Mouse (Mus musculus) liver (tissue): ENCODE measurements around the gene Nptxr.

Experiments
- DNase-seq: peaks from one replicate; pipeline ENCODE4 v3.0.0-alpha.2; 2020; ENCODE audit warnings: mixed read lengths

The Nptxr gene

DNA sequence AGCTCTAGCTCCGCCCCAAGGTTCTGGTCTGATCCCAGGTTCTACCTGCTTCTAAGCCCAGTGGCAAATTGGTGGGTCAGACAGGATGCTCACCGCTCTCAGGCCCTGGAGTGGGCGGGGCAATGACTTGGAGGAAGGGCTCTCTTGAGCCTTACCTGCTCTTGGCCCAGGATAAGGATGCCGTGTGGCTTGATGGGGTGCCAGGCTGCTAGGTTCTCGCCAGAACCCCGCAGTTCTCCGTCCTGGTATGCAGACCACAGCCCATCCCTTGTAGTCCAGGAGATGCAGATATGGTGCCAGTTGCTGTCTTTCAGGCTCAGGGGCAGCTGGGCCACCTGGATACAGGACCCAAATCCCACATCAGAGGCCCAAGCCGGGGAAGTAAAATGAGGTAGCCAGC lies 14.5 kb downstream of the Nptxr start:
- DNase-seq, result no peak

DNA sequence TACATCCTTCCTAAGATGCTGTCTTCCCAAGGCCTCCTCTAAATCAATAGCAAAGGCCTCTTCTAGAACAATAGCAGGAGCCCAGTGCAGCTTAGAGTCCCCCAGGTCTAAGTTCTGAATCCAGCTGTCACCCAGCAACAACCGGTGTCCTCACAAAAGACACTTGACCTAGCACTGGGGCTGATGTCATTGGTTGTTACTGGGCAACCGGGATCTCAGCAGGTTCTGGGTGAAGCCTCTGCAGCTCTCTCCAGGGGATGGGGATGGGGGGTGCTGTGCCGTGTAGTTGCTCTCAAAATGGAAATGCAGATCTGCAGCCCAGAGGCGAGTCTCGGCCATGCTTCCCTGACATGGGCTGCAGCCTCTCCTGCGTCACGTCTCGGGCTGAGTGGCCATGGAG lies 16.8 kb downstream of the Nptxr start:
- no peak for DNase-seq

DNA sequence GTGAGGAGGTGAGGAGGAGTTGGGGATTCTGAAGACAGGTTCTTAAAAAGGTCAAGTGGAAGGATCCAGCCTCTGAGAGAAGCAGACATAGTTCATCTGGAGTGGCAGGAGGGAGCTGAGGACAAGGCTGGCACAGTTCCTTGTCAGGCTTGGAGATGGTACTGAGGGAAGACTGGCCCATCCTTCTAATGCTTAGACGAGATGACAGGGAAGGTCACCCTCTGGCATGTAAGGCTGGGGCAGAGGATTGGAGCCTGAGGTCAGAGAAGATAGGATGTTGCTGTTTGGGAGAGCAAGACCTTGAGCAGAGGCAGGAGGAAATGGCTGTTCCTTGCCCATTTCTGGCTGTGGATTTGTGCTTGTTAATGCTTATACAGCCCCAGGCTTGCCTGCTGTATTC lies 19.5 kb downstream of the Nptxr start:
- no peak for DNase-seq

DNA sequence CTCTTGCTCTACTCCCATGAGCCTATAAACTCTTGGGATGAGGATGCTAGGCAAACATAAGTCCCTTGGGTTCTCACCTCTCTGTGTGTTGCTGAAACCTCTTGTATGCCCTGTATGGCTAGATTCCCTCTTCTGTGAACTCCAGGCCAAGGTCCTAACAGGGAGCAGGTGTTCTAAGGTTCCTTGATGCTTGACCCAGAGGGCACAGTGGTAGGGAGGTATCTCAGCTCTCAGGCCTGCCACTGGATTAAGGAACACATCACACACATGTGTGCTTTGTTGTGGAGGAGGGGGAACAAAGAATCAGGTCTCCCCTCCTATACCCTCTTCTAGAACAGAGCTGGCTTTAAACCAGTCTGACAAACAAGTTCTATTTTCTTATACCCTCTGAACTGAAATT lies 26.8 kb downstream of the Nptxr start, which contains the start of gene Dnal4:
Gene Dnal4 (minus strand): TSS at position 101 of the 400 bp plus-strand sequence.
- DNase-seq, result no peak

DNA sequence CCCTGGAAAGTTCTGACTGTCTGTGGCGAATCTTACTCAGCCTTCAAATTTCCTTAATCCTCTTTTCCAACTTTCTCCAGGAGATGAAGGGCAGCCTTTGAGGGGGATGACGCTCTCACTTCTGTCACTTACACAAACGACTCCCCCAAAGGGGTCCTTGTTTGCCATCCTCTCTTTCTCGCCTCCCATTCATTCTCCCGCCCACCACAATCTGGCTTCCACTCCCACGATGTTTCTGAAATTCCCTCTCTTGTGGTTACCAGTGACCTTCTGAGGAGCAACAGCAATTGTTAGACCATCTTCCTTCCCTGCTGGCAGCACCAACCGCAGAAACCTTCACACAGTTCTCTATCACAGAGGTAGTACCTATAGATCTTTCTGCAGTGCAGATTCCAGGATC lies 28.9 kb downstream of the Nptxr start:
- no peak for DNase-seq

DNA sequence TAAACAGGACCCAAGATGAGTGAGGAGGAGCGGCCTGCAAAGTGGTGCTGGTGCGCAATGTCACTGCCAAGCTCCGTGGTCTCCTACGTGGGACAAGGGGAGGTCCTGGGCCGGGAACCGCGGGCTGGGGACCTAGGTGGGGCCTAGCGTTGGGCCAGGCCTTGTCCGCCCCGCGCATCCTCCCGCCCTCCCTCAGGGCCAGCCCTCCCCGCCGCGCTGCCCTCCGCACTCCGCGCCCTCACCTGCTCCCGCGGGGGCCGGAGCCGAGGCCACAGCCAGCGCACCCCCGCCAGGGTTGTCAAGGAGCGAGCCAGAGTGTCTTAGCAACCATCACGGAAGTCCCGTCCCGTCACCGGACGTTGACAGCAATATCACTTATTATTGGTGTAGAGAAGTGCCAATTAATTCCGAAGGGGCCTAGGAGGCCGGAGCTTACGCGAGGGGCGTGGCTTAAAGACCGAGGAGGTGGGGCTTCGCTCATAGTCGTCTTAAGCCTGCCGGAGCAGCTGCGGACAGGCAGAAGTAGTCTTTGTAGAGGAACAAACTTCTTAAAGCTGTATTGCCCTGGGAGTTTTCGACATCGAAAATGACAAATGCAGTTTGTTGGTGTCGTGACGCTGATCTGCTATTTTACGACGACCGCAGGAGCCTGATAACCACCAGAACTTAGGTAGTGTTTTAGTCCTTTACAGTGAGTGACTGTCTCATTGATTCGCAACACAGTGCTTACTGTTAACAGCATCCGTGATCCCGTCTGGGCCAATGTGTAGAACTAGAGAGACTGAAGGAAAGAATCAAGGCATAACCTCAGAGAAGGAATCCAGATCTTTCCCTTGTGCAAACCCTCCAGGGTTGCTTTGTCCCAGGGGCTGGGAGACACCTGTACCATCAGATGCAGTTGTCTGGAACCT lies 30.2 kb downstream of the Nptxr start:
- peak; percentile 94 for DNase-seq

DNA sequence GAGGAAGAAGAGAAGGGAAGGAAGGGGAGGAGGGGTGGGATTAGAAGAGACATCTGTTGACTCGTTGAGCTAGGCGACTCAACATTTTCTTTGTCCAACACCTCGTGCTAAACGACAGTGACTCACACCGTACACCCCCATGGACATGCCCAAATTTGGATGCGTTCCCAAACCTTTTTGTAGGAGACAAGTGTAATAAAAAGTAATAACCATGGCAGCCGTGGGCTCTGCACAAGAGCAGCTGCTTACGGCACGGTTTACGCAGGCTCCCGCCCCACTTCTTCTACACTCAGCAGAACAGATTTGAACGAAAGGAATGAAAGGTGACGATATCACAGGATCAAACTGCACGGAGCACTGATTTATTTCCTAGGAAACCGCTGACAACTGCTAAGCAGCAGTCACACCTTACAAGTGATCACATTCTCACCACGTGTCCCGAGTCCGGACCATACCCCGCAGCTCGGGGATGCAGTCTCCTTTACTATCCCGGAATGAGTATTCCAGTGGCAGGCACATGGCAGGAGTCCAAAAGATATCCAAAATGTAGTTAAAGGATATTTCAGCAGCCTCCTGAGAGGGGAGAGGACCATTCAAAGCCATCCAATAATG lies 33.8 kb downstream of the Nptxr start:
- no peak for DNase-seq

DNA sequence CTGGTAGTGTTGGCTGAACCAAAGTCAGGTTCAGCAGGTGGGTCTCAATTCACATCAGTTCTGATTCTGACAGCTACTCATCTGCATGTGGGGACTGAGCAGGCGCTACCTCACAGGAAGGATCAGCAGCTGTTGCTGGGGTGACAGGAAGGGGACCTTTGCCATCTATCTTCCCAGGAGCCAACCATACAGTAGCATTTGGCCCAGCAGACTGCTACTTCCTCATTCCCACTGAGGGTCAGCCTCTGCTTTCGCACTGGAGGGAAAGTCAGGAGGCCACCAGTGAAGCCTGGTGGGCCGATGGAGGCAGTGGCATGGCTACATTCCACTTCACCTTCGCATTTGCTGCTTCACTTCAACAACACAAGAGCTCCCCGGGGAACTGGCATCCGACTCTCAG lies 36.3 kb downstream of the Nptxr start:
- DNase-seq, result no peak

DNA sequence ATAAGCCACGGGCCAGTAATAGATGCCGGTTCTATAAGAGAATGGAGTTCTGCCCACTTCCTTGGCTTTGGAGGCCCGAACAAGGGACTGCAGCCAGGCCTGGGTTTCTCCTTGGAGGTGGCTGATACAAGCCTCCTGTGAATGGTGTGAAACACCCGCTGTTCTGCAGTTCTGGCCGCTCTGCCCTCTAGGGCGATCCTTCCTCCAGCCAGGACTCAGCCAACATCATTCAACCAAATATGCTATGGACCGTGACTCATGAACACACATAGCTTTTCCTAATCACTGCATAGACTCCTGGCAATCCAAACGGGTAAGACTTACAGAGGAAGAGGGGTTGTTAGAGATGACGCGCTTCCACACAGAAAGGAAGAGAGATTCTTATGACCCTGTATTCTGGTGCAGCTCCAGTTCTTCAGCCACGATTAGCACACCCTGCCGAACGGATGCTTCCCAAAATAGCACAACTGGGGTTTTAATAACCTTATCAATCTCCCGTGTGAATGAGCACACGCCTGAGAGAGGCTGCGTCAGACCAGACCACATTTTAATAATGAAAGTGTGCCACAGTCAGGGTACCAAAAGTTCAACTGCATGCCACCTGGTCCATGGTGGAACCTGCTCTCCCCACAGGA lies 37.1 kb downstream of the Nptxr start:
- DNase-seq, result no peak

DNA sequence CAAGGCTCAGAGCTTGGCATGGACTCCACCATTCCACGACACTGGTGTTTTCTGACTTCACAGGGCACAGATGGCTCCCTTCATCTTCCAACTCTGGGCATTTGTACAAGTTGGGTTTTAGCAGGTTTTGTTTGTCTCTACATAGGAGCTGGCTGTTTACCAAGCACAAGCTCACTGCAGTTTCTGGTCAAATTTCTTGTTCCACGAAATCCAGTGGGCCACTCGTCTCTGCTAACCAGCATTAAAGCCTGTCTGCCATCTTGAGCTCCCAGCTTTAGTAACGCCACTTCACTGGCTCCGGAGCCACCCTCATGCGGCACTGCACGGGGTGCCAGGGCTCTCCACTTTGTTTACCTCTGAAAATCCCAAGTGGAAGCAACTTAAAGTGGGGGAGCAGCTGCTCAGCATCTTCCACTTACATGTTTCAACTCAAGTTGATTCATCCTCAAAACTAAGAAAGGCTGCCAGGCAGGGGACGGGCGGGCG lies 37.9 kb downstream of the Nptxr start:
- DNase-seq, result no peak

DNA sequence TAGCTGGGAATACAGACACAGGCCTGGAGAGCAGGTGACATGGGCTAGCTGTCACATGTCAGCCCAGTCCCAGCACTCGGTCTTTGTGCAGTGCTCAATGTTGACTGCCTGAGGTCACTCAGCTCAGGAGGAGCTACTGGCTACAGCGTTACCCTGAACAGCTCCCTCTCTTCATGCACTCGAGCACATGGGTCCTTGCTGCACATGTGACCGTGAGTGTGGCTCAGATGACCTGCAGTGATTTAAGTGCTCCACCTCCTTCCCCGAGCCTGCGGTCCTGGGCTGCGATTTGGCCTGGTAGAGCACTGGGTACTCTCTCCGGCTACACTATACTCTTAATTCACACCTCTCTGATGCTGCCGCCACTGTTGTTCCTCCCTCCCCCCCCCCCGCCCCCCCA lies 38.4 kb downstream of the Nptxr start:
- no peak for DNase-seq

DNA sequence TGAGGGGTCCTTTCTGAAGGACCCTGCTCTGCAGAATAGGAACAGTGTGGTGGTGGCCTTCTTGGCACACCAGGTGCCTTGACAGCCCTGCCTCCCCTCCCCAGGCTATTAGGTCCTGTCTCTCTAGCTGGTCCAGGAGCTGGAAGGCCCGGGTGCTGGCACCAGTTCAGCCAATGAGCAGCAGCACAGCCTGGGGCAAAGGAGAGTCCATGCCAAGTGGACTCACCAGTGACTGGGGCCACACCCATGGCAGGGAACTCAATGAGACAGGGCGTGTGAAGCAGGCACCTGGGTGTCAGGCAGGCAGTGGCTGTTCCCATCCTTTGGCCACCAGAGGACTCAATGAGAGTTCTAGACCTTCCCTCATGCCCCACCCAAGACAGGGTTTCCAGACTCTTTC lies 39.2 kb downstream of the Nptxr start:
- DNase-seq, result no peak

DNA sequence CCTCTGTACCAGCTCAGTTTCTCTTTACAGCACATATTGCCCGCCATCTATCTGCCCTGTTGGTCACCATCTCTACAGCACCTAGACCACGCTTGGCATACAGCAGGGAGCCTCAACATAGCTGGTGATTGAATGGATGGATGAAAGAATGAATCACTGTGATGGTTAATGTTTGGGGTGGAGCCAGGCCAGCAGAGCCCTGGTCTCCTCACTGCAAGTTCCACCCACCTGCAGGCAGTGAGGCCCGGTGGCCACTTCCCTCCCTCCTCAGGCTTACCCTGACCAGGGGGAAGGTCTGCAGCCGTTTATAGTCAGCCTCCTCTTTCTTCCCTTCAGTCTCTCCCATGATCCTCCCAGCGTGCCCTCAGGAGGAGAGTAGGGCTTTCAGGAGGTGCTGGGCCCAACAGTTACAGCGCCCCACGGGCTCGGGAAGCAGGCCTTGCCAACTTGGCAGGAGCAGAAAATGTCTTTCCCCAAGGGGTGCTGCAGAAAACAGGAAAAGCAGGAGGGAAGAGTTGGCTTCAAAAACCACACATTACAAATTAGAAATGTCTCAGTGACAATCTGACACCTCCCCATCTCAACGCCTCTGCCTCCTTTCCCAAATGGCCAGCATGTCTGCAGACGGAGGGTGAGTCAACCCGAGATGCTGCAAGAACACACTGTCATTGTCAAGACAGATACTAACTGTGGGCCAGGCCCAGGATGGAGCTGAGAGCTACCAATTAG lies 39.9 kb downstream of the Nptxr start:
- DNase-seq, result no peak

DNA sequence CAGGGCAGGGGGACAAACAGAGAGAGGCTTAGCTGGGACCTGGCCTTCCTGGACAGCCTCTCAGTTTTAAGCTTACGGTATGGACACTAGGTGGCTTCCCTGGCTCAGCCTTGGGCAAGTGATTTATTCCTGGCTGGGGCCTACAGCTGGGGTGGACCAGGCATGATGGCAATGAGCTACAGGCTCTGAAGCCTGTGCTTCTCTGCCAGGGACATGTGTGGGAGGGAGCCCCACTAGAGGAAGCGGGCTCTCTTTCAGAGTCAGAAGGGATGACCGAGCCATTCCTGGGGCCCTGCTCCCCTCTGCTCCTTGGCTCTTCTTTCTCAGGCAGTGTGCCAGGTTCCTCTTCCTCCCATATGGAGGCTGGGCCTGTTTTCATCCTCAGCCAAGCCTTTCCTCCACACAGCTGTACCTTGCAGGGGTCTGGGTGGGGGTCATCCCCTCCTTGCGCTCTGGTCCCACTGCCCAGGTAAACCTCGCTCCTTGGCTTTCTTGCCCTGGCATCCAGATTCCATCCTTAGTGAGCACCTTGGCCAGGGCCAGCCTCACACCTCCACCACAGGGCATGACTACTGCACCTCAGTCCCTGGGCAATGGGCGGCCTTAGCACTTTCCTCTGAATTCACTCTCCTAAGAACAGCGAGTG lies 40.8 kb downstream of the Nptxr start:
- no peak for DNase-seq

DNA sequence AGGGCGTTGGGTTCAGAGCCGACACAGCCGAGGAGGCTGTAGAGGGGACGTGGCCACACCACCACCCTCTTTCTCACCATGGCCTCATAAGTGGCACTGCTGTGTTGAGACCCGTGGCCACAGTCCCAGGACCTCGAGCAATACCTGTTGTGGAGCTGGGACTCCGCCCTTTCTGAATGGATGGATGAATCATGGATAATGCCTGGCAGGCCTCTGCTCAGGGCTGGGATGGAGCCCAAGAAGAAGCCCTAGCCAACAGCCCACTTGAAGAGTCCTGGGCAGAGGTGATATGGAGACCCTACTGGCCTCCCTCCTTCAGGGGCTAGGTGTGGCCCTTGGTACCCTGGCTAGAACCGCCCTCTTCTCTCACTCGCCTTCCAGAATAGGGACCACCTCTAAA lies 41.6 kb downstream of the Nptxr start:
- DNase-seq, result no peak

DNA sequence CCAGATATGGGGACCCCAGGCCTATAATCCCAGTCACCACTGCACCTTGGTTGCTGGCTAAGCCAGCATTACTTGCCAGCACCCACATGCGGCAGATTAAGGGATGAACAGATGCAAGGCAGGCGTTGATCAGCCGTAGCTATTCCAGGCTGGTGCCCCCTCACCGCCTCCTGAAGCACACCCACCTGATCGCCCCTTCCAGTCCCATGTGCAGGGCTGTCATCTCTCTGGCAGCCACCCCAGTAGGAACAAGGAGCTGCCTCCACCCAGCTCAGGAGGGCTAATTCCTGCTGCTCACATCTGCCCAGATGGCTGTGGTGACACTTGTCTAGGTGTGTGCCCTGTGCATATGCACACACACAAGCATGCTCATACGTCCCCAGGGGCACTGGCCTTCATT lies 43.6 kb downstream of the Nptxr start:
- no peak for DNase-seq

DNA sequence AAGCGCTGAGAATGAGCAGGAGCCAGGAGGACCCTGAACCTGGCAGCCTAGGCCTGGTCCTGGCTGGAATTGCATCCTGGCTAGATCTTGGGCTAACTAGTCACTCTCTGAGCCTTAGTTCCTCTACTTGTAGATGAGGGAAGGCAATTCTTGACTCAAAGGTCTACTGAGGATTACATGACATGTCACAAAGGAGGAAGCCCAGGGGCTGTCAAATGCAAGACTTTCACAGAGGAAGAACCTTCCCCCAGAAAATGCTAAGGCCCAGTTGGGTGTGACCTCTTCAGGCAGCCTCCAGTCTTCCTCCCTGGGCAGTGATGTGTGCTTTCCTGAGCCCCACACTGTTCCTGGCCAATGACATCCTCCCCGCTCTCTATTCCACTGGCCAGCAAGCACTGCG lies 47.4 kb downstream of the Nptxr start:
- DNase-seq, result no peak

DNA sequence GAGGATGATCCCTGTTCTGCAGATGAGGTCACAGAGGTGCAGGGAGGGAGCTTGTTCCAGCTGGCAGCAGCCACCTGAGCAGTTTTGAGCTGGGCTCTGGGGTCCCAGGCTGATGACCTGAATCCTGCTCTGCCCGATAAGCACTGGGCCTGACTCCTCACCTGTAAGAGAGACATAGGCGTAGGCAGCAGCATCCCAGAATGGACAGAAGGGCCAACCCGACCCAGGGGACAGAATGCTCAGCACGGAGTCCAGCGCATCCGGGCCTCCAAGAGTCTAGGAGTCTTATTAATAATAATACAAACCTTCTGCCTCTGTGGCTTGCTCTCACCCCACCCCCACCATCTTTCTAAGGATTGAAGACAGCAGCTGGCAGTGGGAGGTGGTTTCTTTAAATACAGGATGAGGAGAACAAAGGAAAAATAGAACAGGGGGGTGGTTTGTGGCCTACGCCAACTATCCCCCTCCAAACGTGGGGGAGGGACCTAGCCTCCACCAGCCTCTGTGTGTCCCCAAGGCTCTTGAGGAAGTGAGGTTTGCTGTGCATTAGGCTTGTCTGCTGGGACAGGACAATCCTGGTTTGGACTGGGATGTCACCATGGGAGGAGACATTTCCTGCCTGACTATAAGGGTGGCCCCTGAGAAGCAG lies 48.5 kb downstream of the Nptxr start:
- no peak for DNase-seq

DNA sequence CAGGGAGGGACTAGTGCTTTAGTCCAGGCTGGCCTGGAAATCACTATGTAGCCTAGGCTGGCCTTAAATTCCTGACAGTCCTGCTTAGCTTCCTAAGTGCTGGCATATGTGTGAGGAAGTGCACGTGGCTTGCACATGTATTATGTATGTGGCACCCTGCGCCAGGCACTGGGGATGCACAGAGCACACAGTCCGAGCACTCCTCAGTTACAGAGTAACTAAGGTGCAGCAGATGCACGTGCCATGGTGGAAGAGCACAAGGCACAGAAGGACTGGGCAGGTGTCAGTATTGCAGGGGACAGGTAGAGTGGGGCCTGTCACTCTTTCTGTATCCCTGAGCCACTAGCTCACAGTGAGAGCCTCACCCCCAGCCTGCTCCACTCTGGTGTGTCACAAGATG lies 49.4 kb downstream of the Nptxr start:
- no peak for DNase-seq

DNA sequence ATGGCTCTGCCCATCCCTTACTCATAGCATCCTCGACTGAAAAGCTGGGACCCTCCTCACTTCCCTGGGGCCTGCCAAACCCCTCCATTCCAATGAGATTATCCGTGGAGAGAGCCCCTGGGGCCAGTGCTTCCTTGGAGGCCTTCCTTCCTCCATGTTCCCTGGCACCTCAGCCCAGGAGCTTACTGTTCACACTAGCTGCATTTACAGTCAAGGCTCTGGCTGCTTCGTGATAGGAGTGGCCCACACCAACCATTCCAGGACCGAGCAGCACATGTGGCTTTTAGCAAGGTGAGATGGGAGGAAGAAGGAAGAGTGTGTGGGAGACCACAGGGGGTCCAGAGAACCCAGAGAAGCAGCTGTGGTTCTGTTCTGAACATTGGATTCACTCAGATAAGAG lies 50.7 kb downstream of the Nptxr start:
- no peak for DNase-seq

DNA sequence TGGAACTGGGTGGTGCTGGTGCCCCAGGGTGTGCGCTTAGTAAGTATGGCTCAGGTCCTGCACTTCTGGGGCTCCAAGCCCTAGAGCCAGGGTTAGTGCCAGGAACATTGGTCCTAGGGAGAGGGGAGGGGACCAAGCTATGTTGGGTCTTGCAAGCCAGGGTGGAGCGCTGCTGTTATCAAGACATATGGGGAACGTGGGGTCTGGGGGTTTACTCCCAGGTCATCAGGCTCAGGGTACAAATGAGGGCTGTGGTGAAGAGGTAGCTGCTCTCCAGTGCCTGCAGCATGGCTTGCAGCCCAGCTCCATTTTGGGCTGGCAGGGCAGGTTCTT lies 51.2 kb downstream of the Nptxr start:
- no peak for DNase-seq

DNA sequence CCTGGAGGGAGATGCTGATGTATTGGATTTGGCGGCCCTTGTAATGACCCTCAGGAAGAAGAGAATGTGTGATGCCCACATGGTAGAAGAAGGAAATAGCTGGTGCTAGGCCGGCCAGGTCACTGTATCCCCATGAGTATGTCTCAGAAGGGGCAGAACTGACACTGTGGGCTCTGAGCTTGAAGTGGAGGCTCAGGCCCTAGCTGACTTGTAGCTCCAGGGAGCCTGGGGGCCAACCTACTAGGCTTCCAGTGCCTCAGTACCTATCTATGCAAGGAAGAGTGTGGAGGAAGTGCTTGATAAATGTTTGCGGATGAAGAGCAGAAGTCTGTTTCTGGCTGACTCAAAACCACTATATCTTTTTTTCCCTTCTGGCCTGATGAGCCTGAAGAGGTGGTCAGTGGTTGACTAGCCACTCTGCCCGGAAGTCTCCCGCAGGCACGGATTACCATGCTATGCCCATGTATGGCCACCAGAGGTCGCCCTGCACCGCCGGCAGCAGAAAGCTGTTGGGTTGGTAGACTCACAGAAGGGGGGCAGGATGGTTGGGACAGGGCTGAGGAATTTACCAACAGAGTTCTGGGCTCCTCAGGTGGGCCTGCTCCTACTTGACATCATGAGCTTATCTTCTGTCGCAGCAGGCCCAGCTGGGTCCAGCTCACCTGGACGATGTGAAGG lies 51.7 kb downstream of the Nptxr start:
- DNase-seq, result peak; percentile 73
